Mouse (Mus musculus): ENCODE data around the gene Abca12. TPM values are rescaled to one million over a fixed set of nuclear protein-coding genes. Genes with fewer than 3 reads are reported as not detected.

Abca12 gene
- polyA plus RNA-seq, 2 experiments = not detected

DNA sequence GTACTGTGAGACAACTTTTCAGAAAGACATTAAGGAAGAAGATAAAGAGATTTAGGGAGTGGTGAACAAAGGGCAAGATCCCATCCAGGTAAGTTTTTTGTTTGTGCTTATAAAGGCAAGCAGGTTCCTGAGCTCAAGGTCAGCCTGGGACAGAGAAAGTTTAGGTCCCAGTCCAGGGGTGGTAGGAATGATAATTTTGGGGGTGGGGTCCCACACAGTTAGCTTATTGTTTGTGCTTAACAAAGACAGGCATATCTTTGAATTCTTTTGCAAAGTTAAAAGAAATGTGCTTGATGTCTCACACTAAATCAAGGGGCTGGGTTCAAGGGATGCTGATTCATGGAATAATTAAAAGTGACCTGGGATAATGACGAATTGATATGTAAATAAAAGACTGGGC is 173.3 kb downstream of the Abca12 start:
- TF ChIP-seq EP300 (IDR thresholded peaks at IDR 0.05; ENCODE audit: low read depth) = no peak
- no peak for TF ChIP-seq CTCF (IDR thresholded peaks at IDR 0.05; ENCODE audit: low read depth)
- no peak for ATAC-seq (ENCODE audit: insufficient read depth)
- H3K27me3 ChIP-seq (ENCODE audit: control insufficient read depth, insufficient read depth, low read length) = no peaks in the 10 kb centered on the region
- WGBS (ENCODE audit: insufficient replicate concordance) = 33% methylated on average over 1 of the region's 1 CpGs
- H3K9me3 ChIP-seq (ENCODE audit: control insufficient read depth, low read length) = no peaks in the 10 kb centered on the region
- no peak overlapping the region for H3K4me2 ChIP-seq (ENCODE audit: low read depth)
- no peak overlapping the region for H3K4me3 ChIP-seq (ENCODE audit: insufficient read depth in 1 of 2, low read depth in 2 of 2, low read length in 2 of 2)
- H3K36me3 ChIP-seq (replicated peaks; ENCODE audit: control insufficient read depth, insufficient read depth, low read depth) = no peaks in the 10 kb centered on the region
- DNase-seq (ENCODE audit: low read depth in 3 of 3, low spot score in 3 of 3) = no peak
- H3K27ac ChIP-seq = no peak overlapping the region
- H3K4me1 ChIP-seq (replicated peaks; ENCODE audit: control insufficient read depth in 2 of 2, insufficient read depth in 2 of 2, low read length in 1 of 2) = no peaks in the 10 kb centered on the region
- no peak overlapping the region for H3K9ac ChIP-seq (replicated peaks)

- Histone ChIP-seq H3K9me3 (ENCODE audit: control insufficient read depth, low read length) (no peaks in the 10 kb centered on the region), H3K27ac (no peak overlapping the region), H3K27me3 (ENCODE audit: control insufficient read depth, insufficient read depth, low read length) (no peaks in the 10 kb centered on the region), H3K9ac (replicated peaks) (no peak overlapping the region), H3K36me3 (replicated peaks; ENCODE audit: control insufficient read depth, insufficient read depth, low read depth) (no peaks in the 10 kb centered on the region), H3K4me1 (replicated peaks; ENCODE audit: control insufficient read depth in 2 of 2, insufficient read depth in 2 of 2, low read length in 1 of 2) (no peaks in the 10 kb centered on the region), H3K4me3 (ENCODE audit: insufficient read depth in 1 of 2, low read depth in 2 of 2, low read length in 2 of 2) (no peak overlapping the region), H3K4me2 (ENCODE audit: low read depth) (no peak overlapping the region)
- DNase-seq (ENCODE audit: low read depth in 3 of 3, low spot score in 3 of 3) (no peak), ATAC-seq (ENCODE audit: insufficient read depth) (no peak)
- 49% methylated on average over 4 of the region's 4 CpGs for whole genome bisulfite sequencing (ENCODE audit: insufficient replicate concordance)
- TF ChIP-seq EP300 (IDR thresholded peaks at IDR 0.05; ENCODE audit: low read depth) = no peak
Measured at GRCm38 (mm10) chr1:71239586-71239985, 175.1 kb downstream of the Abca12 start.

DNA sequence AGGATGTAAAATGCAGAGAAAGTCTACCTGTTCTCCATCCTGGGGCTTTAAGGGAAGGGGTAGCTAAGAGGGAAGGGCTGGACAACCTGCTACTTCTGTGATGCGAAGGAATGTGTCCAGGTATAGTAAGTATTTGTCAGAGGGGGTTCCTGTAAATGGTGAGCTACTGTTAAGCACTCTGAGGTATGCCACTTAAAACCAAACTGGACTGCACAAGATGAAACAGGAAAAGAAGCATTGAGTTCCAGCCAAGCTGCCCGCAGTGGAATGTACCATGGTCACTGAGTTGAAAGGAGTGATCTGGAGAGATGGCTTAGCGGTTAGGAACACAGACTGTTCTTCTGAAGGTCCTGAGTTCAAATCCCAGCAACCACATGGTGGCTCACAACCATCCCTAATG is 179.4 kb downstream of the Abca12 start:
- Histone ChIP-seq H3K36me3 (replicated peaks; ENCODE audit: control insufficient read depth, insufficient read depth, low read depth) (no peaks in the 10 kb centered on the region), H3K4me2 (ENCODE audit: low read depth) (no peak overlapping the region), H3K4me1 (replicated peaks; ENCODE audit: control insufficient read depth in 2 of 2, insufficient read depth in 2 of 2, low read length in 1 of 2) (no peaks in the 10 kb centered on the region), H3K27ac (no peak overlapping the region), H3K9me3 (ENCODE audit: control insufficient read depth, low read length) (no peaks in the 10 kb centered on the region), H3K4me3 (ENCODE audit: insufficient read depth in 1 of 2, low read depth in 2 of 2, low read length in 2 of 2) (no peak overlapping the region), H3K27me3 (ENCODE audit: control insufficient read depth, insufficient read depth, low read length) (no peaks in the 10 kb centered on the region), H3K9ac (replicated peaks) (no peak overlapping the region)
- DNase-seq (ENCODE audit: low read depth in 3 of 3, low spot score in 3 of 3) = no peak
- TF ChIP-seq CTCF (IDR thresholded peaks at IDR 0.05; ENCODE audit: low read depth) (no peak), EP300 (IDR thresholded peaks at IDR 0.05; ENCODE audit: low read depth) (no peak)
- WGBS (ENCODE audit: insufficient replicate concordance) = 52% methylated on average over 3 of the region's 3 CpGs
- no peak for ATAC-seq (ENCODE audit: insufficient read depth)

DNA sequence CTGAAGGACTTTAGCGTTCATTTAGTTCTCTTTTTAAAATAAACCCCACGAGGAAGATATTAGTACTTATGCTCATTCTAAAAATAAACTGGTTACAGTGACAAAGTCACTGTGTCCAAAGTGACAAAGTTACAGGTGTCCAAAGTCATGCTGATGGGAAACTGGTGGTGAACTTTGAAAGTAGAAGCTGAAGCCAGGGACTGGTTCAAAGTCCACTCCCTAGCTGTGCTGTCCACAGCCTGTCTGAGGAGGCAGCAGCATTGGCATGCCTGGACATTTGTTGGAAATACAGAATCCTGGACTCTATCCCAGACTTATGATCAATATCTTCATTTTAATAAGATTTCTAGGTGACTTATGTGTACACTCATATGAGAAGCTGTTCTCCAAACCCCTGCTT is 183.5 kb downstream of the Abca12 start:
- Histone ChIP-seq H3K36me3 (replicated peaks; ENCODE audit: control insufficient read depth, insufficient read depth, low read depth) (no peaks in the 10 kb centered on the region), H3K27ac (no peak overlapping the region), H3K4me3 (ENCODE audit: insufficient read depth in 1 of 2, low read depth in 2 of 2, low read length in 2 of 2) (no peak overlapping the region), H3K27me3 (ENCODE audit: control insufficient read depth, insufficient read depth, low read length) (no peaks in the 10 kb centered on the region), H3K4me1 (replicated peaks; ENCODE audit: control insufficient read depth in 2 of 2, insufficient read depth in 2 of 2, low read length in 1 of 2) (no peaks in the 10 kb centered on the region), H3K4me2 (ENCODE audit: low read depth) (no peak overlapping the region), H3K9ac (replicated peaks) (no peak overlapping the region), H3K9me3 (ENCODE audit: control insufficient read depth, low read length) (no peaks in the 10 kb centered on the region)
- ATAC-seq (ENCODE audit: insufficient read depth) (no peak), DNase-seq (ENCODE audit: low read depth in 3 of 3, low spot score in 3 of 3) (no peak)
- no peak for TF ChIP-seq CTCF (IDR thresholded peaks at IDR 0.05; ENCODE audit: low read depth)
- WGBS (ENCODE audit: insufficient replicate concordance) = 24% methylated on average over 2 of the region's 2 CpGs

- H3K9ac ChIP-seq (replicated peaks) = no peak overlapping the region
- no peak overlapping the region for H3K27ac ChIP-seq
- no peaks in the 10 kb centered on the region for H3K9me3 ChIP-seq (ENCODE audit: control insufficient read depth, low read length)
- no peaks in the 10 kb centered on the region for H3K27me3 ChIP-seq (ENCODE audit: control insufficient read depth, insufficient read depth, low read length)
- 57% methylated on average over 4 of the region's 4 CpGs for WGBS (ENCODE audit: insufficient replicate concordance)
- no peak for DNase-seq (ENCODE audit: low read depth in 3 of 3, low spot score in 3 of 3)
- no peaks in the 10 kb centered on the region for H3K36me3 ChIP-seq (replicated peaks; ENCODE audit: control insufficient read depth, insufficient read depth, low read depth)
- no peak for TF ChIP-seq CTCF (IDR thresholded peaks at IDR 0.05; ENCODE audit: low read depth)
- TF ChIP-seq EP300 (IDR thresholded peaks at IDR 0.05; ENCODE audit: low read depth) = no peak
- no peak overlapping the region for H3K4me2 ChIP-seq (ENCODE audit: low read depth)
- no peak for ATAC-seq (ENCODE audit: insufficient read depth)
- H3K4me1 ChIP-seq (replicated peaks; ENCODE audit: control insufficient read depth in 2 of 2, insufficient read depth in 2 of 2, low read length in 1 of 2) = no peaks in the 10 kb centered on the region
- H3K4me3 ChIP-seq (ENCODE audit: insufficient read depth in 1 of 2, low read depth in 2 of 2, low read length in 2 of 2) = no peak overlapping the region
Measured at GRCm38 (mm10) chr1:71203581-71203980, 211.1 kb downstream of the Abca12 start.

DNA sequence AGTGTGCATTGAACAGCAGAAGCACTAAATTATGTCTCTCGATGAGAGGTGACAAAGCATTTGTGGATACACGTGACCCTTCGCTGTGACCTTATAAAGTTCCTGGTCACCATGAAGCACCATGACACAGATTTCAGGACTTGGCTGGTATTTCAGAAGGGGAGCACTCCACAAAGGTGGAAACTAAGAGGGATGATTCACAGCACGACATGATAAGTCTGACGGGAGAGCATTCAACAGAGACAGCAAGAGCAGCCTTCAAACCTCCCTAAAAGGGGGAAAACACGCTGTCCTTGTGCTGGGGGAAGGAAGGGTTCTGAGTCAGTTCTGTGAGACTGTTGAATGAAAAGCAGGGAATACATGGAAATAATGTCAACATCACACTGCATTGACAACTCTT is 218.5 kb downstream of the Abca12 start:
- no peak for ATAC-seq (ENCODE audit: insufficient read depth)
- H3K36me3 ChIP-seq (replicated peaks; ENCODE audit: control insufficient read depth, insufficient read depth, low read depth) = no peaks in the 10 kb centered on the region
- DNase-seq (ENCODE audit: low read depth in 3 of 3, low spot score in 3 of 3) = no peak
- TF ChIP-seq CTCF (IDR thresholded peaks at IDR 0.05; ENCODE audit: low read depth) (no peak), EP300 (IDR thresholded peaks at IDR 0.05; ENCODE audit: low read depth) (no peak)
- H3K4me2 ChIP-seq (ENCODE audit: low read depth) = no peak overlapping the region
- H3K4me3 ChIP-seq (ENCODE audit: insufficient read depth in 1 of 2, low read depth in 2 of 2, low read length in 2 of 2) = no peak overlapping the region
- no peak overlapping the region for H3K27ac ChIP-seq
- H3K9me3 ChIP-seq (ENCODE audit: control insufficient read depth, low read length) = no peaks in the 10 kb centered on the region
- H3K9ac ChIP-seq (replicated peaks) = no peak overlapping the region
- H3K4me1 ChIP-seq (replicated peaks; ENCODE audit: control insufficient read depth in 2 of 2, insufficient read depth in 2 of 2, low read length in 1 of 2) = no peaks in the 10 kb centered on the region
- no peaks in the 10 kb centered on the region for H3K27me3 ChIP-seq (ENCODE audit: control insufficient read depth, insufficient read depth, low read length)
- WGBS (ENCODE audit: insufficient replicate concordance) = 78% methylated on average over 6 of the region's 6 CpGs

All from liver, embryonic 14.5 days (tissue).